Mouse (Mus musculus): ENCODE measurements around the gene Esyt2.
A peak's percentile ranks its signal among the peaks of the same experiment; 100 is the strongest.

Esyt2 gene

GRCm38 (mm10) chr12:116280149-116280652 is 795 bp upstream of the Esyt2 start:
- no peak for DNase-seq (ENCODE audit: low spot score)

GRCm38 (mm10) chr12:116281427-116282281 is 658 bp downstream of the Esyt2 start:
- DNase-seq (ENCODE audit: low spot score): peak; percentile 16

- DNase-seq (ENCODE audit: low spot score): no peak
Observed at GRCm38 (mm10) chr12:116282856-116283255, 1.9 kb downstream of the Esyt2 start.

GRCm38 (mm10) chr12:116283511-116283910 is 2.5 kb downstream of the Esyt2 start:
- DNase-seq (ENCODE audit: low spot score): no peak

- no peak for DNase-seq (ENCODE audit: low spot score)
Observed at GRCm38 (mm10) chr12:116293185-116293584, 12.2 kb downstream of the Esyt2 start.

GRCm38 (mm10) chr12:116293599-116294292 is 12.8 kb downstream of the Esyt2 start:
- DNase-seq (ENCODE audit: low spot score): no peak

- no peak for DNase-seq (ENCODE audit: low spot score)
Observed at GRCm38 (mm10) chr12:116299906-116300305, 18.9 kb downstream of the Esyt2 start.

GRCm38 (mm10) chr12:116302181-116302580 is 21.2 kb downstream of the Esyt2 start:
- DNase-seq (ENCODE audit: low spot score): no peak

GRCm38 (mm10) chr12:116306042-116306441 is 25.0 kb downstream of the Esyt2 start:
- no peak for DNase-seq (ENCODE audit: low spot score)

GRCm38 (mm10) chr12:116307870-116308269 is 26.9 kb downstream of the Esyt2 start:
- no peak for DNase-seq (ENCODE audit: low spot score)

GRCm38 (mm10) chr12:116308612-116309011 is 27.6 kb downstream of the Esyt2 start:
- no peak for DNase-seq (ENCODE audit: low spot score)

- DNase-seq (ENCODE audit: low spot score): no peak
Observed at GRCm38 (mm10) chr12:116313816-116314215, 32.8 kb downstream of the Esyt2 start.

- DNase-seq (ENCODE audit: low spot score): no peak
Observed at GRCm38 (mm10) chr12:116315498-116315897, 34.5 kb downstream of the Esyt2 start.

GRCm38 (mm10) chr12:116317818-116318217 is 36.8 kb downstream of the Esyt2 start:
- DNase-seq (ENCODE audit: low spot score): no peak

GRCm38 (mm10) chr12:116325545-116325944 is 44.5 kb downstream of the Esyt2 start:
- peak; percentile 21 for DNase-seq (ENCODE audit: low spot score)

GRCm38 (mm10) chr12:116326159-116326558 is 45.2 kb downstream of the Esyt2 start:
- DNase-seq (ENCODE audit: low spot score): peak; percentile 37

GRCm38 (mm10) chr12:116334253-116334652 is 53.3 kb downstream of the Esyt2 start:
- no peak for DNase-seq (ENCODE audit: low spot score)

- no peak for DNase-seq (ENCODE audit: low spot score)
Observed at GRCm38 (mm10) chr12:116340160-116340559, 59.2 kb downstream of the Esyt2 start.

- no peak for DNase-seq (ENCODE audit: low spot score)
Observed at GRCm38 (mm10) chr12:116348755-116349286, 67.8 kb downstream of the Esyt2 start.

GRCm38 (mm10) chr12:116349376-116349775 is 68.4 kb downstream of the Esyt2 start:
- DNase-seq (ENCODE audit: low spot score): no peak

- DNase-seq (ENCODE audit: low spot score): no peak
Observed at GRCm38 (mm10) chr12:116351022-116351421, 70.0 kb downstream of the Esyt2 start.

- DNase-seq (ENCODE audit: low spot score): no peak
Observed at GRCm38 (mm10) chr12:116352404-116352803, 71.4 kb downstream of the Esyt2 start.

GRCm38 (mm10) chr12:116354694-116355093 is 73.7 kb downstream of the Esyt2 start:
- DNase-seq (ENCODE audit: low spot score): no peak
